Mouse (Mus musculus) cerebellum, adult 2 months (tissue): ENCODE results near the gene Htr6.

Experiments used
- CTCF ChIP-seq: fragments of 200-500 bp; IDR thresholded peaks from 2 replicates; pipeline ENCODE4 v1.5.1; 2011; ENCODE audit warnings: low read depth, mild to moderate bottlenecking, control low read depth, low read length, moderate library complexity, borderline replicate concordance; ENCODE audit not compliant: insufficient read depth
- POLR2A ChIP-seq: fragments of 200-500 bp; IDR thresholded peaks from 2 replicates; pipeline ENCODE4 v1.6.1; 2011; ENCODE audit warnings: low read length, control low read depth, borderline replicate concordance; ENCODE audit not compliant: insufficient read depth

GRCm38 (mm10) chr4:139086984-139087383, 11.6 kb upstream of the Htr6 start:
- TF ChIP-seq POLR2A (no peak), CTCF (no peak)
